Mouse (Mus musculus): Measurements from ENCODE around the gene Begain. TPM values are rescaled to one million over a fixed set of nuclear protein-coding genes. Genes with fewer than 3 reads are reported as not detected.

Begain gene
- polyA plus RNA-seq, 1 experiment from 2014 or later = 16.4 TPM

Other genes with a start within 250 kb of the Begain start
- gene Slc25a29, start 232.3 kb downstream of the Begain start, polyA plus RNA-seq (2014; fragmentation: Nextera tagmentation; extraction: Ambion mirVana) = 21.7 and 23.4 TPM in 2 replicates
- gene Slc25a47, start 232.2 kb downstream of the Begain start, polyA plus RNA-seq (2014; fragmentation: Nextera tagmentation; extraction: Ambion mirVana) = 14.1 and 17.3 TPM in 2 replicates
- 3.5 and 3.7 TPM in 2 replicates for gene Wdr25, start 174.6 kb downstream of the Begain start, polyA plus RNA-seq (2014; fragmentation: Nextera tagmentation; extraction: Ambion mirVana)
- gene Wars, start 174.0 kb downstream of the Begain start, polyA plus RNA-seq (2014; fragmentation: Nextera tagmentation; extraction: Ambion mirVana) = 101 and 113 TPM in 2 replicates

Measured in forebrain, embryonic 14.5 days (tissue).